Mouse (Mus musculus) gastrocnemius, postnatal 14 days (tissue): Measurements from ENCODE around the gene Fstl4. TPM values are rescaled to one million over a fixed set of nuclear protein-coding genes. Genes with fewer than 3 reads are reported as not detected.

Source experiments
- DNase-seq: peaks from one replicate; pipeline ENCODE4 v3.0.0; 2021; ENCODE audit warnings: mixed read lengths
- intact Hi-C: fragments of 180-260 bp; cut with DNase I; formaldehyde crosslinking; loops from one replicate; pipeline ENCODE4 v1.15.1; 2025; ENCODE audit warnings: low total_unique reads
- total RNA-seq, 2 experiments: library from RNA; stranded (reverse); gene quantifications; 2 replicates each; pipeline ENCODE4 v1.2.3; 2021

Gene Fstl4
- total RNA-seq, 2 experiments from 2014 or later = 0.08 TPM; not detected in 1

DNA sequence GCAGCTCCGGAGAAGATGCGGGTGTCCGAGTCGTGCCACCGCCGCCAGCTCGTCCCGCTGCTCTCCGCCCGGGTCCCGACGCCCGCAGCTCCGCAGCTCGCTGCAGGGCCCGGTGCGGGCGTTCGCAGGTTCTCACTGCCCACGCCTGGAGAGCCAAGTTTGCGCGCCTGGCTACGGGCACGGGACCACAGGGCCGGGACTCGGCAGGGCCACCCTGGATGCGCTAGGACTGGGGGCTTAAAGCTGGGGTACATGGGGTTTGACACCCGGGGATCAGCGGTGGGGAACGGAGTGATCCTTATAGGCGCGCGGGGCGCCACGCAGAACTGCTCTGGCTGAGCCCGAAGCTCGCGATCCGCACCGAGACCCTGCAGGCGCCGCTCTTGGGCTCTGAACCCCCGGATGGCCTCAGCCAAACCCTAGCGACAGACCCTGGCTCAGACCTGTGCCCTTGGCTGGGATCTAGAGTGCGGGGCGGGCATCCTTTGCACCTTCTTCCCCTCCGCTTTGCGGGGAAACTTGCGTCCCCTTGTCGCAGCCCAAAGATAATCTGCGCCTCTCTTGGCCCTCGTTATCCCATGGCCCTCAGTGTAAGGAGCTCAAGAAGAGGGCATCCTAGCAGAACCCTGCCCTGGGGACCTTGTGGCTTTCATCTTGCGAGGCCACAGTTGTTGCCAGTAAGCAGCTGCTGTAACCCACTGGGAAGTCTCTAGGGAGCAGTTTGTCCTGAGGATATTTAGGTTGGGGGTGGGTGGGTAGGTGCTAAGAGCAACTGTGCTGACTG, 652 bp downstream of the Fstl4 start:
- intact Hi-C loops = loop anchor here (5.0 kb wide), 1 partner anchor 267 kb away; no protein-coding TSS in a partner anchor
- DNase-seq = no peak

DNA sequence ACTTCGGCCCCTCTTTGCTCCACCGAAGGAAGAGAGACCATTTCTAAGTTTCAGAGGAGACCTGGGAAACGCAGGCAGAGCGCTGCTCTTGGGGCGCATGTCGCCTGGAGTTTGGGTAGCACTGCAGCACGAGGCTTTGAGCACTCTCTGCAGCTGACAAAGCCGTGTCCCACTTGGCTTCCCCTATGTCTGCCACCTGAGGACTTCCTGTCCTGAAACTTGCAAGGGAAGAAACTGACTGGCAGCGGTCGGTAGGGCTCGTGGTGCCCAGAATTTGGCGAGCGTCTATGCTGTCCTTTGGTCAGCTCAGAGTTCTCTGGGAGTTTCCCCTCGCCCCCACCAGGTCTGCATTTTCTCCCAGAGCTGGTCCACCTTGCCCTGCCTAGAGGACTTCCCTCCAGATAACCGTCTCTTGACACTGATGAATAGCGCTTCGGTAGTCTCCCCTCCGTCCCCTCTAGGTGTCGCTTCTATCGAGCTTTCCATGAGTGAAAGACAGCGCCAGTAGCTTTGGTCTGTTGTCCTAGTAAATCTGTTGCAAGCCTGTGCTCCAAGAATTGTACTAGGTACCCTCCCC, 1.3 kb downstream of the Fstl4 start:
- intact Hi-C loops = no loop called here
- DNase-seq = no peak

DNA sequence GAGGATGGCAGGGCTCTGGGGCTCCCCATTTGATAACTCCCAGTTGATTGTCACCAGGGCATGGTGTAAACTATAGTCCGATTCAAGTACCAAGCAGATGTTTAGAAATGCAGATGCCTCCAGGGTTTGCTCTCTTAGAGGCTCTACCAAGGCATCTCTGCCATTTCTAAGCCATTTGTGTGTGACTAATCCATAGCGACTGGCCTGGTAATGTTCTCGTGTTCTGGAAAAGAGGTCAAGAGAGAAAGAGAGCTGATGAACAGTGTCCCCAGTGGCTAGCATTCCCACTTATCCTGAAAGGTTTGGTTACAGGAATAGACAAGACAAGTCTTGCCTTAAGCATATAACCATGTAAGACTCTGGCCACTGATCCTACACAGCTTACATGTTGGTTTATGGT, 3.5 kb downstream of the Fstl4 start:
- intact Hi-C loops = no loop called here
- no peak for DNase-seq

DNA sequence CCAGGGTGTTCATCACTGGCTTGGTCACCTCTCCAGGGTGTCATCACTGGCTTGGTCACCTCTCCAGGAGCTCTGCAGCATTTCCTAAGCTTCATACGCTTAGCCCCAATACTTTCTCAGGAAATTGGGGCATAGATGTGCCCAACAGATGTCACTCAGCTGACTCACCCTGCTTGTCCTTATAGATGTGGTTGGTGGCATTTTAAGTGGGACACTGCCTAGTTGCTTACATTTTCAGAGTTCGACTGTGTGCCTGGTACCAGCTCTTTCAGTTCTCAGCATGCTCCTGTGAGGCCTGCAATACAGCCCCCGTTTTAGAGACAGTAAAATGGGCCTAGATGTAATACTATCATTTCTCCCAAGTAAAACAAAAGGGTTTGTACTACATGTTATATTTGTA, 8.6 kb downstream of the Fstl4 start:
- intact Hi-C loops = no loop called here
- DNase-seq = no peak

DNA sequence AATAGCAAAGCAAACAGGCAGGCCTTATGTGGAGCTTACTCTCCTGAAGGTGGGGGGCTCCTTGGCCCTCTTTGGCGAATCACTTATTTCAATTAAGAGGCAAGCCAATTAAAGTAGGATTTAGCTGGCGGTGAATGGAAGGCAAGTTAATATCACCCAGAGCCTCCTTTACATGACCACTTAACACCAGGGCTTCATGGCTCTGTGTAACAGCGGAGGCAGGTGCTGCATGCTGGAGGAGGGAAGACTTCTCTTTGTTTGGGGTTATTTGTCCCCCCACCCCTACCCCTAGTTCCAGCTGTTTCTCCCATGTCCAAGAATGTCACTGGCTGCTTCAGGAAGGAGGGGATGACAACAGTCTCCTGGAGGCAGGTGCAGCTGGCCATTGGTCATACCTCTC, 10.9 kb downstream of the Fstl4 start:
- intact Hi-C loops = no loop called here
- no peak for DNase-seq

DNA sequence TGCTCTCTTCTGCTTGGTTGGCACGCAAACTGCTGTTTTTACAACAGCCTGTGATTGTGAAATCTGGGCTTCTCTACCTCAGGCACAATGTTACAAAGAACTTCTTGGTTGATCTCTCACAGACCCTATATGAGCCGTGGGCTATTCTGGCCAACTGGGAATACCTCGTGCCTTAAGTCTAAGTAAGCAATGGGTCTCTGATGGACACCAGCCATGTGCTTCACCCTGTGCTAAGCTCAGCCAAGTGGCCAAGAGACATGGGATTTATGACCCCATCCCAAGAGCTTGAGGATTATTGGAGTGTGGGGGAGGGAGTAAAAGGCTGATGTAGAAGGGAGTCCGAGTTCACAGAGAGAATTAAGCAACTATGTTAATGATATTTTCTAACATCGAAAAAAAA, 18.0 kb downstream of the Fstl4 start:
- intact Hi-C loops = no loop called here
- DNase-seq = no peak

DNA sequence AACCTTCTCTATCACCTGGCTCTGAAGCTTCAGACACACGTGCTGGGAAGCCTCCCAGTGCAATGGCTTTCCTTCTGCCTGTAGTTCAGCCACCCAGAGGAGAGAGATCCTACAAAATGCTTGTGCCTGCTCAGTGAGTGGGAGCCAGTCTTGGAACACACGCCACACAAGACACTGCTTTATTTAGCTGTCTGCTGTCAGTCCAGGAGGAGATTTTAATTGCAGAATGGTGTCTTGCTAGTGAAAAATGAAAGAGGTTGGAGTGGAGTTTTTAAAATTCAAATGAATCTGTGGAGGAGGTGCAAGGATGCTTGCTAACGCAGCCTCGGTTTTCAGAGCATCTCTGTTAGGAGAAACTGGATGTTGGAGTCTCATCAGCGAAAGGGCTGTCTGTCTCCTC, 29.9 kb downstream of the Fstl4 start:
- no peak for DNase-seq
- intact Hi-C loops = no loop called here

DNA sequence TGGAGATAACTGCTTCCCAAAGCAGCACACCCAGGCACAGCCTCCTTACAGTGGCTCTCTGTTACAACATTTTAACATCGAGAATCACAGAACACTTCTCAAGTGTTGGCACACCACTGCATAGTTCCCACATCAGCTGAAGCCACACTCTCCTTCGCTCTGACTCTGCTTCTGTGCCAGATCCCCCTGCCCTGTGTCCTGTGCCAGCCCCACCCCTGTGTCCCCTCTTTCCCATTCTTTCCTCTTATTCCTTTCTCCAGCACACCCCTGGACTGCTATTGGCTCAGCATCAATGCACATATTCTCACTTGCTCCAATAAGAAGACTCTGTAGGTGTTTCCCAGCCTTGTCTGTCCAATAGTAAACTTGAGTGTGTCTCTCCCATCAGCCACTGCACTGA, 45.1 kb downstream of the Fstl4 start:
- DNase-seq = no peak
- intact Hi-C loops = no loop called here

DNA sequence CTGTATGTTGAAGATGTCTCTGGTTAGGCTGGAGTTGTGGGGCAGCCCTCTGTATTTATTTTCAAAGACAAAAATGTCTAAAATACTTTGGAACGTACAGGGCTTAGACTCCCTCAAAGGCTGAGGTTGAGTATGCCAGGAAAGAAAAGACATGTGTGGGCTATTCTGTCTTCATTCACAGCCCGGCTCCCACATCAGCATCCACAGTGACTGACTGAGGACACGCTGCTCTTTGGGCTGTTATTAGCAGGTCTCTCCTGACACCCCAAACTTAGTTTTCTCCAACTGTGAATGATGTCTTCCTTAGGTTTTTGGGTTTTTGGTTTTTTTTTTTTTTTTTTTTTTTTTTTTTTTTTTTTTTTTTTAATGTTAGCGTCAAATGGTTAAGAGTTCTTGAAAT, 51.6 kb downstream of the Fstl4 start:
- intact Hi-C loops = no loop called here
- no peak for DNase-seq

DNA sequence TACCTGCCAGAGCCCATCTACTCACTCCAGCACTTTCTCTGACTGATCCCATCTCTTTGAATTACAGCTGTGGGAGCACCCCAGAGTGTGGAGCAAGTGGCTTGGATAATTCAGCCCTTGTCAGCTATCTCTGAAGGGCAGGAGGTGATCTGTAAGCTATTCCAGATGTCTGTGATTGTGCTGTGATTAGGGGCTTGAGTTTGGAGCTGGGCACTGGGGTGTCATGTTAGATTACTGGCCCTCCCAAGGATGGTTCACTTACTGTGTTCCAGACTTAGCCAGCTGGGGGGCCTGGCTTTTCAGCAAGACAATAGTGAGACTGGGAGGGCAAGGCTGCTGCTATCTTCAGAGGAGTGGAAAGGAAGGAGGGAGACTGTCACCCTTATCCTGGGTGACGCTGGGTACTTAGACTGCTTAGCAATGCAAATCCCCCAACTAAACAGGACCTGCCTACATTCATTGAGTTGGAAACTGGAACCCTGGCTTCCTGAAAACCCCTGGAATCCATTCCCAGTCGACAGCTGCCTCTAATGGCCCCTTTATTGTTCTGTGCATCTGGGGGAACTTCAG, 56.0 kb downstream of the Fstl4 start:
- no peak for DNase-seq
- intact Hi-C loops = no loop called here

DNA sequence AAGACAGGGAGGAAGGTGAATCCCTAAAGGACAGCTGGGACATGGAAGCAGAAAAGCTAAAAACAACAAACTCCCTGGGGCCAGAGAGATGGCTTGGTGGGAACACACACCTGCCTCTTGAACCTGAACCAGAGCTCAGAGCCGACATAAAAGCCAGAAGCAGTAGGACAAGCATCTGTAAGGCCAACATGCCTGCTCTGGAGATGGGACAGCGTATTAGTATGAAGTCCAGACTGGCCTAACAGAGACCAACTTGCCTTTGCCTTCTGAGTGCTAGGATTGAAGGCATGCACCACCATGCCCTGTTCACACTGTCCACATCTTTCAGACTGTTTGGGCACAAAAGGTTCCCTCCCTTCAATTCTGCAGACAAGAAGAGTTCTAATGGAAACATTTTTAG, 62.2 kb downstream of the Fstl4 start:
- intact Hi-C loops = no loop called here
- no peak for DNase-seq

DNA sequence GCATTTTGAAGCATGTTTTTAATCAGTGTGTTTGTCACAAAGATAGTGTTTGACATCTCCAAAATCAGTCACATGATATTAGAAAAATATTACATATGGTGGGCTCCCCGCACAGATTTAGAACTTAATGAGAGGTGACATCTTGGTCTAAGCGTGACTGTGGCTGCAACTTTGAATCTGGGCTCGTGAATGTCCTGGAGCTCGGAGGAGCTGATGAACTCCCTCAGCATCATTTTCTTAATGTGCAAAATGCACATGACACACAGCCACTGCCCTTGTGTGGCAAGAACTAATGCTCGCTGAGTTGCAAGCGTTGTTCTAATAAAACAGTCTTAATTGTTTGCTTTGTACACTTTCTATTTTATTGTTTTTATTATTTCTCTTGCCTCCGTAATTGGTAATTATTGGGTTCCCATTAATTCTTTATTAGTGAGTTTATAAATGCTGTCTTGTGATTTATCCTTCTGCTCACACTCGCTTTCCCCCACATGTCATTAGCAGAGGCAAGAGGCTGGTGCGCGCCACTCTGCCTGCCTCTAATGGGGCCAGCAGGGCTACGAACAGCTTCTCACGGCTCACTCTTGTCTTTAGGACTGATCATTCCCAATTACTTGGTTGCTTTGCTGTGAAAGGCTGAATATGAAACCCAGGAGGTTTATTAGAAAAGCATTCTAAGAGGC, 67.3 kb downstream of the Fstl4 start:
- intact Hi-C loops = no loop called here
- no peak for DNase-seq

DNA sequence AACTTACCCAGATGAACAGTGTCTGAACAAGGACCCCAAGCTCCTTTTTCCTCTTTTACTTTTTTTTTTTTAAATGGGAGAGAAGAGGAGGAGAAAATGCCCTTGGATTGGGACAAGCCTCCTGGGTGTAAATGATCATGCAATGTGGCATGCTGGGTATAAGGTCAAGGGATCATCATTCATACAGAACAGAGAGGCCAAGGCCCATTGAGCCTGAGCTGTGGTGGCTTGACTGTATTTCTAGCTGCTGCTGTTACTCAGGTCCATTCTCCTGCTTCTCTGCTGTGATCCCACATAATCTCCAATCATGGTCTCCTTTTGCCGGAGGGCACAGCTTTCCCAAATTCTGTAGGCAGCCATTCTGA, 67.9 kb downstream of the Fstl4 start:
- intact Hi-C loops = no loop called here
- DNase-seq = no peak

DNA sequence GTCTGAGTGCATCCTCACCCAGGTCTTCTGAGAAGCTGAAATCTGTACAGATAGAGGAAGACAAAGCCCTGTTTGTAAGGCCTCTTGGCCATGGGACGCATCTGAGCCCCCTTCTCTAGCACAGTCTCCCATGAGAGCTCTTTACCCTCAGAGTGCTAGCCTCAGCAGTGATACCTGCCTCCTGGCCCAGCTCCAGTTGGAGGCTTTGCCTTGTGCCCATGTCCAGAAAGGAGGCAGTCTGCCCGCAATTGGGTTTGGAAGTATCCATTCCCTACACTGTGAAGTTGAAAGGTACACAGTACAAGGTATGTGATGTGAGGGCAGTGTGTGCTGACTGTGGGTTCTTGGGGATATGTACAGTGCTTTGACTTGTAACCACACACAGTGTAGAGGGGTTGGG, 84.3 kb downstream of the Fstl4 start:
- no peak for DNase-seq
- intact Hi-C loops = no loop called here

DNA sequence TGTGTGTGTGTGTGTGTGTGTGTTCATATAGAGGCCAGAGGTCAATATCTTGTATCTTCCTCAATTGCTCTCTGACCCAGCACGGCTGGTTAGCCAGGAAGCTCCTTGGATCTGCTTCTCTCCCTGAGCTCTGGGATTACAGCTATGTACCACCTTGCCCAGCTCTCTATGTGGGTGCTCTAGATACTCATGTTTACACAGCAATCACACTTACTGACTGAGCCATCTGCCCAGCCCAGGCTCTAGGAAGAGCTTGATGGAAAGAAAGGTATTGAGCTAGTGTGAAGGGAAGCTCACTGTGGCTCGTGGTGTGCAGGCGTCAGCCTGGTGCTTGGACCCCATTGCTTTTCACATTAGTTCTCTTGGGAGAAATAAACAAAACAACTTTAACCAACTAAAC, 85.6 kb downstream of the Fstl4 start:
- intact Hi-C loops = no loop called here
- no peak for DNase-seq

DNA sequence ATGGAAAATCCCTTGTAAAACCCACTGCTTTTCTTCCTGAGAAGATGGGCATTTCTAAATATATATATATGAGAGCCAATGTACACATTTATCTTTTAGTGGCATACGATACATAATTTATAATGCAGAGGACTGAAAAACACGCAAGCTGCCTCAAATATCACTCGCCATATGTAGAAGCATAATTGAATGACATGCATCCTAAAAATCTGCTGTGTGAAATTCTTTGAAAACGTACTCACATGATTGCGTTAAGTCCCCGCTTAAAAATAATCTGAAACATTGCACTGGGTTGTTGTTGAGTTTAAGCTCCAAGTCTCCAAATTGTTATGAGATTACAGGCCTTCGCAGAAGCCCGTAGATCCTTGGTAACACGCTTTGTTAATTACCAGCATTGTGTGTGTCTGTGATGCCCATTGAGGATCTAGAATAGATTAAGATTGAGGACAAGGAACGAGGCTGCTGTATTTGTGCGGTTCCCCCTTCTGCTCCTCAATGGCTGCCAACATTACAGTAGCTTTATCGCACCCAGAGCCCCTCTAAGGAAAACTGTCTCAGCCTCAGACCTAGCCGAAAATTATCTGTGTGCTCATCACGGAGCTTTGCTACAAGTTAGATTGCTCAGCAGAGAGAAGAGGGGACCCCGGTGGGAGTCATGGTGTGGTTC, 108.5 kb downstream of the Fstl4 start:
- intact Hi-C loops = no loop called here
- DNase-seq = no peak

DNA sequence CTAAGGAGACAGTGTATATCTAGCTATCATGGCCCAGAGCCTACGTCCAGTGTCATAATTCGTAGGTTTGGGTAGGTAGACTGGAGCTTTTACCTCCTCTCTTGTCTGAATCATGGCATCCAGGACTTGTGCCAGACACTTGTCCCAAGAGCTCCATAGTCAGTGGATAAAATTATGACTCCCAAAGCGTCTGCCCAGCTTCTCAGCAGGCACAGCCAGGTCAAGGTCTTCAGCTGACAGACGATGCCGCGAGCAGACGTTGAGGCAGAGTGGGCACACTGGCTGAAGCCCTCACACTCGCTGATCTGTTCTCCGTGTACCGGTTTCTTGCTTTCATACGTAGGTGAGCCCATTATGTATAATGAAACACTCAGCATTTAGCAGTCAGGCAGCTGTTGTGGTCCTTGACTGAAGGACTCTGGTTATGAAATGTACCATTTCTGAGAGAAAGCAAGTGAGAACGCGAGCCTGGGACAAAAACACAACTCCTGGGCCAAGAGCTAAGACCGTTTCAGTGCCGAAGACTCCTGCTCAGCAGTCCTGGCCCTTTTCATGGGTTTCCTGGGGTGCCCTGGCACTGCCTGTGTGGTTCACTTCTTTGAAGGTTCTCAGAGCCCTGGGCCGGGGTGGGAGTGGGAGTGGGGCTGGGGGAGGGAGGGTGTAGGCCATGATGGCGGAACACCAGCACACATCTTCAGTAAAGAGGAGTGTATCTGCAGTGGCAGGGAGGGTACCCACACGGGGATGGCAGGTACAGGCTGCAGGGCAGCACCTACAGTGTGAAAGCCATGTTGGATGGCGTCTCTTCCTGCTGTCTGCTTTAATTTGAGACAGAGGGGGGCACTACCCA, 111.7 kb downstream of the Fstl4 start:
- intact Hi-C loops = no loop called here
- DNase-seq = no peak

DNA sequence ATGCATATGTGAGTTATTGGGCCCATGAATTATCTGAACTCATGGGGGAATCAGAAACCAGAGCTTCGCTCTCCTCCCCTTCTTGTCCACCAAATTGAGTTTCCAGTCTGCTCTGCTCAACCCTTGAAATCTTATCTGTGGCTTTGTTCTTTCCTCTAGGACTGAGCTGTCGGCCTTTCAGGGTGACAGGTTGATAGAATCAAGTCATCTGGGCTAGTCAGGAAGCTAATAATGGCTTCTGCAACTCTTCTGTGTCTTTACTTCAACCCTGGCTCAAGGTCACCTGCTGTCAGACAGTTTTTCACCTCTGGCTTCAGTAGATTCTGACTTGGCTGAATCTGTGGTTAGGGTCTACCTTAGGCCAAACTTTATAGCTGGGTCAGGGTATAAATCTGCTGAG, 113.2 kb downstream of the Fstl4 start:
- no peak for DNase-seq
- intact Hi-C loops = no loop called here

DNA sequence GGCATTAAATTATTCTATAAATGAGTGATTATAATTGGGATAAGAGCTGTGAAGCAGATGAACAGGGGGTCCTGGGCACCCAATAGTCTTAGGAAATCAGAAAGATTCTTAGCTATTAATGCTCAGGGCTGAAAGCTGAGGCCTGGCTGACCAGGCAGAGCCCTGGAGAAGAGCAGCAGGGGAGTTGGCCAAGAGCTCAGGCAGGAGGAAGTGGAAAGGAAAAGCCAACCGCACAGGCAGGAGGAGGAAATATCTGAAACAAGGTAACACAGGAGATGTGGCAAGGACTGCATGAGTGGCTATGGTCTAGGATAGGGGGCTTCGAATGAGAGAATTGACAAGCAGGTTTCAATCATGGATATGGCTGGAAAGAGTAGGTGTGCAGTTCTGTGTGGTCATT, 115.5 kb downstream of the Fstl4 start:
- DNase-seq = no peak
- intact Hi-C loops = no loop called here
